Mouse (Mus musculus): ENCODE results near the gene Dock2. TPM values are rescaled to one million over a fixed set of nuclear protein-coding genes. Genes with fewer than 3 reads are reported as not detected.

The Dock2 gene
- polyA plus RNA-seq, 1 experiment: 48.9 TPM

- DNase-seq: no peak
- 93% methylated on average over 4 of the region's 4 CpGs for WGBS
- TF ChIP-seq POLR2A (IDR thresholded peaks at IDR 0.05; ENCODE audit: control insufficient read depth, extremely low read depth, insufficient read depth, low read length, poor library complexity): no peak
- no peak for TF ChIP-seq CTCF (IDR thresholded peaks at IDR 0.05; ENCODE audit: borderline replicate concordance, control insufficient read depth, extremely low read depth, insufficient read depth, low read length, poor library complexity)
- Histone ChIP-seq H3K36me3 (ENCODE audit: control insufficient read depth, insufficient read depth, low read length) (peaks cover 7% of the 10 kb centered on the region), H3K27me3 (ENCODE audit: control insufficient read depth, insufficient read depth, low read length) (no peaks in the 10 kb centered on the region), H3K4me1 (replicated peaks; ENCODE audit: control insufficient read depth, insufficient read depth, low read length) (peaks cover 2% of the 10 kb centered on the region), H3K27ac (ENCODE audit: control insufficient read depth, insufficient read depth, low read length) (no peak overlapping the region), H3K4me3 (ENCODE audit: control insufficient read depth, insufficient read depth, low read length) (no peak overlapping the region)
Measured at GRCm38 (mm10) chr11:34759582-34759981, 24.1 kb downstream of the Dock2 start.

GRCm38 (mm10) chr11:34741081-34741480 lies 42.6 kb downstream of the Dock2 start:
- Histone ChIP-seq H3K27me3 (ENCODE audit: control insufficient read depth, insufficient read depth, low read length) (no peaks in the 10 kb centered on the region), H3K36me3 (ENCODE audit: control insufficient read depth, insufficient read depth, low read length) (peaks cover 5% of the 10 kb centered on the region; the same call in 1 of the 2 replicates), H3K27ac (ENCODE audit: control insufficient read depth, insufficient read depth, low read length) (no peak overlapping the region), H3K4me1 (replicated peaks; ENCODE audit: control insufficient read depth, insufficient read depth, low read length) (0 out of 2 replicates have a peak, but pooled peaks cover 3% of the 10 kb centered on the region), H3K4me3 (ENCODE audit: control insufficient read depth, insufficient read depth, low read length) (no peak overlapping the region)
- DNase-seq: no peak
- 92% methylated on average over 1 of the region's 1 CpGs for WGBS
- TF ChIP-seq POLR2A (IDR thresholded peaks at IDR 0.05; ENCODE audit: control insufficient read depth, extremely low read depth, insufficient read depth, low read length, poor library complexity): no peak
- TF ChIP-seq CTCF (IDR thresholded peaks at IDR 0.05; ENCODE audit: borderline replicate concordance, control insufficient read depth, extremely low read depth, insufficient read depth, low read length, poor library complexity): no peak

DNA sequence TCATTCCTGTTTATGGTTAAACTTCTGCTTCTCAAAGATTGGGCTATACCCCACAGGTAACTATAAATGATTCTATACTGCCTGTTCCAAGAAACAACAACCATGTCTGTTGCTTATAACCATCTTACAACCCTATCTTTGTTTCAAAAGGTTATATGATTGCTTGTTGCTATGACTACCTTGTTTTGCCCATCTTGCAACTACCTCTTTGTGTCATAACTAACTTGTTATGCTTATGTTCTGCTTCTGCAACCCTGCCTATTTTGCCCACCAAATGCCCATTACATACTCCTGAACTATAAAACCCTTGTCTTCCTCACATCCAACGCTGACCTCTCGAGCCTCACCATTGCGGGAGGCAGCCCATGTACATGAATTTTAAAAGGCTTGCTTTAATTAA lies 43.9 kb downstream of the Dock2 start:
- TF ChIP-seq POLR2A (IDR thresholded peaks at IDR 0.05; ENCODE audit: control insufficient read depth, extremely low read depth, insufficient read depth, low read length, poor library complexity) (no peak), CTCF (IDR thresholded peaks at IDR 0.05; ENCODE audit: borderline replicate concordance, control insufficient read depth, extremely low read depth, insufficient read depth, low read length, poor library complexity) (no peak)
- no peak for DNase-seq
- Histone ChIP-seq H3K36me3 (ENCODE audit: control insufficient read depth, insufficient read depth, low read length) (peaks cover 5% of the 10 kb centered on the region; the same call in 1 of the 2 replicates), H3K27me3 (ENCODE audit: control insufficient read depth, insufficient read depth, low read length) (no peaks in the 10 kb centered on the region), H3K4me1 (replicated peaks; ENCODE audit: control insufficient read depth, insufficient read depth, low read length) (0 out of 2 replicates have a peak, but pooled peaks cover 3% of the 10 kb centered on the region), H3K4me3 (ENCODE audit: control insufficient read depth, insufficient read depth, low read length) (no peak overlapping the region), H3K27ac (ENCODE audit: control insufficient read depth, insufficient read depth, low read length) (no peak overlapping the region)
- 97% methylated on average over 3 of the region's 3 CpGs for WGBS

- H3K4me3 ChIP-seq (ENCODE audit: control insufficient read depth, insufficient read depth, low read length): no peak overlapping the region
Measured at GRCm38 (mm10) chr11:34738945-34739344, 44.7 kb downstream of the Dock2 start.

DNA sequence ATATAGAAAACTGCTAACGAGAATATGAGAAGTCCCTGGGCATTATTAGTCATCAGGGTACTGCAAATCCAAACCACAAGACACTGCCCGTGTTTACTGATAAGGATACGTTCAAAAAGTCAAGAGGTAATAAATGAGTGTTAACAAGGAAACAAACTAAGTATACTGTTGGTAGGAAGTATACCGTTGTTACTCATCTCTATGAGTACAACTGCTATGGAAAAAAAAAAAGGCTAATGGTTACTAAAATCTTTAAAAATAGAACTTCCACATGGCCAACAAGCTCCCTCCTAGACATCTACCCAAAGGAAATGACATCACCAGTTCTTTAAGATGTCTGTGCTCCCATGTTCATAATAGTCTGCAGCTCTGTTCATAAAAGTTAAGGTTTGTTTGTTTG lies 46.5 kb downstream of the Dock2 start:
- DNase-seq: no peak
- Histone ChIP-seq H3K27me3 (ENCODE audit: control insufficient read depth, insufficient read depth, low read length) (no peaks in the 10 kb centered on the region), H3K27ac (ENCODE audit: control insufficient read depth, insufficient read depth, low read length) (no peak overlapping the region), H3K36me3 (ENCODE audit: control insufficient read depth, insufficient read depth, low read length) (peaks cover 19% of the 10 kb centered on the region), H3K4me3 (ENCODE audit: control insufficient read depth, insufficient read depth, low read length) (no peak overlapping the region), H3K4me1 (replicated peaks; ENCODE audit: control insufficient read depth, insufficient read depth, low read length) (0 out of 2 replicates have a peak, but pooled peaks cover 3% of the 10 kb centered on the region)
- WGBS: 55% methylated on average over 4 of the region's 4 CpGs
- no peak for TF ChIP-seq POLR2A (IDR thresholded peaks at IDR 0.05; ENCODE audit: control insufficient read depth, extremely low read depth, insufficient read depth, low read length, poor library complexity)
- no peak for TF ChIP-seq CTCF (IDR thresholded peaks at IDR 0.05; ENCODE audit: borderline replicate concordance, control insufficient read depth, extremely low read depth, insufficient read depth, low read length, poor library complexity)

More at GRCm38 (mm10) chr11:34738945-34739344, 44.7 kb downstream of the Dock2 start:
- Histone ChIP-seq H3K36me3 (ENCODE audit: control insufficient read depth, insufficient read depth, low read length) (peaks cover 5% of the 10 kb centered on the region), H3K27ac (ENCODE audit: control insufficient read depth, insufficient read depth, low read length) (no peak overlapping the region), H3K27me3 (ENCODE audit: control insufficient read depth, insufficient read depth, low read length) (no peaks in the 10 kb centered on the region), H3K4me1 (replicated peaks; ENCODE audit: control insufficient read depth, insufficient read depth, low read length) (0 out of 2 replicates have a peak, but pooled peaks cover 3% of the 10 kb centered on the region)
- 88% methylated on average over 1 of the region's 1 CpGs for WGBS
- no peak for DNase-seq
- TF ChIP-seq CTCF (IDR thresholded peaks at IDR 0.05; ENCODE audit: borderline replicate concordance, control insufficient read depth, extremely low read depth, insufficient read depth, low read length, poor library complexity) (no peak), POLR2A (IDR thresholded peaks at IDR 0.05; ENCODE audit: control insufficient read depth, extremely low read depth, insufficient read depth, low read length, poor library complexity) (no peak)

- no peak for DNase-seq
- TF ChIP-seq CTCF (IDR thresholded peaks at IDR 0.05; ENCODE audit: borderline replicate concordance, control insufficient read depth, extremely low read depth, insufficient read depth, low read length, poor library complexity) (no peak), POLR2A (IDR thresholded peaks at IDR 0.05; ENCODE audit: control insufficient read depth, extremely low read depth, insufficient read depth, low read length, poor library complexity) (no peak)
- no peaks in the 10 kb centered on the region for H3K27me3 ChIP-seq (ENCODE audit: control insufficient read depth, insufficient read depth, low read length)
- H3K4me3 ChIP-seq (ENCODE audit: control insufficient read depth, insufficient read depth, low read length): no peak overlapping the region
- H3K4me1 ChIP-seq (replicated peaks; ENCODE audit: control insufficient read depth, insufficient read depth, low read length): 0 out of 2 replicates have a peak, but pooled peaks cover 2% of the 10 kb centered on the region
- H3K36me3 ChIP-seq (ENCODE audit: control insufficient read depth, insufficient read depth, low read length): peaks cover 43% of the 10 kb centered on the region
- WGBS: 86% methylated on average over 3 of the region's 3 CpGs
- H3K27ac ChIP-seq (ENCODE audit: control insufficient read depth, insufficient read depth, low read length): no peak overlapping the region
Measured at GRCm38 (mm10) chr11:34734033-34734432, 49.7 kb downstream of the Dock2 start.

DNA sequence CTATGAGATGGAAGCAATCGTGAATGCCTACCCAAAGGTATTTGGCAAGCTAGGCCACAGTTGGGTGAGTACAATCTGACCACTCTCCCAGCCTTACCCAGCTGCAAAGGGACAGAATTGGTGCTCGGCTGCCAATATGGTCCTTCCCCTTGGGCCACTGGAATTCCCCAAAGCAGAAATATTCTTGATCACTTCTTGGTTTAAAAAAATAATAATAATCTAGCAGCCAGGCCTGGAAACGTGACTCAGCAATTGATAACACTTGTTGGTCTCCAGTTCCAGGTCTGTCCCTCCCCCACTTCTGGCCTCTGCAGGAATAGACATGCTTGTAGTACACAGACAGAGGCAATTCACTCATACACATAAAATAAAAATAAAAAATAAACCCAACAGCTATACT lies 56.2 kb downstream of the Dock2 start:
- Histone ChIP-seq H3K27ac (ENCODE audit: control insufficient read depth, insufficient read depth, low read length) (no peak overlapping the region), H3K27me3 (ENCODE audit: control insufficient read depth, insufficient read depth, low read length) (no peaks in the 10 kb centered on the region), H3K36me3 (ENCODE audit: control insufficient read depth, insufficient read depth, low read length) (peaks cover 81% of the 10 kb centered on the region), H3K4me3 (ENCODE audit: control insufficient read depth, insufficient read depth, low read length) (no peak overlapping the region), H3K4me1 (replicated peaks; ENCODE audit: control insufficient read depth, insufficient read depth, low read length) (no peaks in the 10 kb centered on the region)
- DNase-seq: no peak
- 95% methylated on average over 3 of the region's 3 CpGs for WGBS
- TF ChIP-seq POLR2A (IDR thresholded peaks at IDR 0.05; ENCODE audit: control insufficient read depth, extremely low read depth, insufficient read depth, low read length, poor library complexity): no peak
- TF ChIP-seq CTCF (IDR thresholded peaks at IDR 0.05; ENCODE audit: borderline replicate concordance, control insufficient read depth, extremely low read depth, insufficient read depth, low read length, poor library complexity): no peak
